Mouse (Mus musculus) myocyte (in vitro differentiated cells): ENCODE data around the gene Anks1b.

Source experiments
- MYOG ChIP-seq, 3 experiments: IDR thresholded peaks; one replicate each; pipeline ENCODE4 v1.6.1; 2011; ENCODE audit warnings: control low read depth in 2 of 3, low read depth in 2 of 3, mild to moderate bottlenecking in 2 of 3; ENCODE audit not compliant: insufficient read length in 2 of 3, control insufficient read depth in 1 of 3, insufficient read depth in 1 of 3
- POLR2A ChIP-seq: IDR thresholded peaks from one replicate; pipeline ENCODE4 v1.6.1; 2011; ENCODE audit warnings: low read depth, mild to moderate bottlenecking, control low read depth, moderate library complexity; ENCODE audit not compliant: insufficient read length

DNA sequence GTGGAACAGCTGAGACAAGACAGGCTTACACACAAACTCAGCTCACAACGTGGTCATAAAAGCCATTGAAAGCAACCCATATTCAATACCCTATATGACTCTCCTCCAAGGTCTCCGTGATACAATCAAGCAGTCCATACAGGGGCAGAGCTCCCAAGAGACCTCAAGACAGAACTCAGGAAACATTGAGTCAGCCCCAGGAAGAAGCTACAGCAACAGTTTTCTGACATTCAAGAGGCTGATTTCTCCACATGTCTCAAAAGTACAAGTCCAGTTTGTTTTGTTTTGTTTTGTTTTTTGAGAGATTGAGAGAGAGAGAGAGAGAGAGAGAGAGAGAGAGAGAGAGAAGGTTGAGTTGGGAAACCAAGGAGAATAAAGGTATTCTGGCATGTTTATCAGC lies 1100.8 kb downstream of the Anks1b start:
- no peak for TF ChIP-seq POLR2A
- no peak for TF ChIP-seq MYOG (IDR thresholded peaks at IDR 0.05; ENCODE audit: control insufficient read depth in 1 of 3, insufficient read depth in 1 of 3, insufficient read length in 2 of 3, low read depth in 2 of 3)
